7 mouse cellular contexts compared by ENCODE assay signal in the genomic region with DNA sequence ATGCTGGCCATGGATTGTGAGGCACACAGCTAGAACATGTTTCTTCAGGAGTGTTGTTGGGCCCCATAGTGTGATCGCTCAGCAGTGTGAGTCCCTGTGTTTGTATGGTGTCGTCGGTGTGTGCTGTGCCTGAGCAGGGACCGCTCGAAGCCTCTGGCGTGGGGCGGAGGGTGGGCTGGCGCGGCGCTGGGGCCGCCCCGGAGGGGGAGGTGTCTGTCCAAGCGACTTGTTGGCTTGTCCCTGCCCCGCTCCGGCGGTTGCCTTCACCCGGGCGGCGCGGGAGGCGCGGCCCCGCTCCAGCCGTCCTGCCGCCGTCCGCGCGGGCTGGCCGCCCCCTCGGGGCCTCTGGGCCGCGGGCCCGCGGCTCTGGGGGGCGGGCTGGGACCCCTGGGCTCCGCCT. TPM values are rescaled to one million over a fixed set of nuclear protein-coding genes. Genes with fewer than 3 reads are reported as not detected.
DNase-seq lines count a peak whose midpoint lies in the region; ATAC-seq lines count a peak whose summit lies in the region.

No protein-coding gene starts in this region.

- 6% methylated on average over 32 of the region's 37 CpGs for WGBS in forebrain, embryonic 11.5 days
- WGBS in limb, embryonic 10.5 days, result 4% methylated on average over 37 of the region's 37 CpGs

- H3K4me2 ChIP-seq in forebrain, embryonic 11.5 days (ENCODE audit: low read depth, low read length, severe bottlenecking), result peak overlapping the region; percentile 41

- peak overlapping the region; percentile 39 for H3K9ac ChIP-seq in forebrain, embryonic 11.5 days (ENCODE audit: low read length)

- H3K4me1 ChIP-seq in forebrain, embryonic 11.5 days (replicated peaks; ENCODE audit: control insufficient read depth, insufficient read depth, low read length), result peaks cover 12% of the 10 kb centered on the region
- peaks cover 84% of the 10 kb centered on the region for H3K4me1 ChIP-seq in limb, embryonic 10.5 days

- peak overlapping the region; percentile 36 for H3K4me3 ChIP-seq in forebrain, embryonic 11.5 days (ENCODE audit: low read depth, low read length)
- H3K4me3 ChIP-seq in limb, embryonic 10.5 days, result peak overlapping the region; percentile 67

- peaks cover 33% of the 10 kb centered on the region for H3K27me3 ChIP-seq in forebrain, embryonic 11.5 days (ENCODE audit: control insufficient read depth, insufficient read depth, low read length)
- H3K27me3 ChIP-seq in limb, embryonic 10.5 days (ENCODE audit: low read depth, poor library complexity, severe bottlenecking), result peaks cover 36% of the 10 kb centered on the region

- no peak for ATAC-seq in forebrain, embryonic 11.5 days (replicated peaks; ENCODE audit: low FRiP score)
- peak; percentile 40; the same call in 1 of the 2 replicates for ATAC-seq in megakaryocyte-erythroid progenitor cell, adult 5-6 weeks (replicated peaks; ENCODE audit: low FRiP score, low TSS enrichment, poor library complexity, severe bottlenecking)

- no peaks in the 10 kb centered on the region for H3K36me3 ChIP-seq in forebrain, embryonic 11.5 days (ENCODE audit: control insufficient read depth, insufficient read depth, low read length)
- peaks cover 11% of the 10 kb centered on the region for H3K36me3 ChIP-seq in limb, embryonic 10.5 days

- DNase-seq in adrenal gland, adult 8-10 months, result peak; percentile 72
- DNase-seq in forebrain, embryonic 11.5 days (ENCODE audit: low spot score), result peak; percentile 63
- DNase-seq in heart, postnatal 25 days (ENCODE audit: low spot score), result peak; percentile 82
- DNase-seq in limb, embryonic 10.5 days (ENCODE audit: low spot score), result peak; percentile 69
- DNase-seq in testis, postnatal 10 days (ENCODE audit: low spot score), result peak; percentile 84
- no peak for DNase-seq in frontal cortex, postnatal 36 days (ENCODE audit: low spot score in 2 of 2)

- 0 out of 2 replicates have a peak overlapping the region, but pooled peaks have one; percentile 6 for H3K27ac ChIP-seq in forebrain, embryonic 11.5 days (ENCODE audit: low read depth, low read length)
- H3K27ac ChIP-seq in limb, embryonic 10.5 days, result peak overlapping the region; percentile 88

- intact Hi-C loops in heart, postnatal 25 days (cut with DNase I), result no loop called here

- H3K9me3 ChIP-seq in forebrain, embryonic 11.5 days (ENCODE audit: control insufficient read depth, low read length), result no peaks in the 10 kb centered on the region
- H3K9me3 ChIP-seq in limb, embryonic 10.5 days (replicated peaks), result no peaks in the 10 kb centered on the region

RNA-seq across cellular contexts. Expression of gene Arhgap23, which starts 24.6 kb away (rescaled TPM):
- total RNA-seq in adrenal gland, adult 8-10 months (2022), result 10 to 100 TPM; 23.3 to 36.4 (median 31.8) TPM
- polyA plus RNA-seq in forebrain, embryonic 11.5 days (2014; fragmentation: Nextera tagmentation; extraction: Ambion mirVana), result 3.2 and 4.8 TPM in 2 replicates
- 10 to 100 TPM; 14.8 to 19.4 TPM for total RNA-seq in heart, postnatal 25 days (2021)
- 3.5 and 3.9 TPM in 2 replicates for polyA plus RNA-seq in limb, embryonic 10.5 days (2016; fragmentation: Nextera tagmentation; extraction: Ambion mirVana)
- 18.4 and 22.3 TPM in 2 replicates for total RNA-seq in megakaryocyte-erythroid progenitor cell, adult 5-6 weeks (2014; fragmentation: Nextera tagmentation)
- 3.9 and 14.5 TPM in 2 replicates for total RNA-seq in megakaryocyte-erythroid progenitor cell, adult 5-6 weeks (2017)

Comparison
In these comparisons a context has a peak if more than half of its experiments do, and no peak if none do; other contexts are left out.
1. DNase-seq: peak in adrenal gland, adult 8-10 months (single experiment), forebrain, embryonic 11.5 days (single experiment), heart, postnatal 25 days (single experiment), limb, embryonic 10.5 days (single experiment) and testis, postnatal 10 days (single experiment); none in frontal cortex, postnatal 36 days (0 of 2).